Mouse (Mus musculus) brain, embryonic 14.5 days (tissue): Measurements from ENCODE around the gene Denr.

Experiments
- CTCF ChIP-seq: fragments of 200-500 bp; IDR thresholded peaks from 2 replicates; pipeline ENCODE4 v1.5.1; 2012; ENCODE audit warnings: inconsistent platforms, mild to moderate bottlenecking, moderate library complexity, borderline replicate concordance; ENCODE audit not compliant: insufficient read depth, insufficient read length; ENCODE audit errors: extremely low read depth
- POLR2A ChIP-seq: fragments of 200-500 bp; IDR thresholded peaks from 2 replicates; pipeline ENCODE4 v1.6.1; 2012; ENCODE audit warnings: mild to moderate bottlenecking, inconsistent platforms, borderline replicate concordance; ENCODE audit not compliant: poor library complexity, insufficient read depth, insufficient read length, severe bottlenecking; ENCODE audit errors: extremely low read depth

DNA sequence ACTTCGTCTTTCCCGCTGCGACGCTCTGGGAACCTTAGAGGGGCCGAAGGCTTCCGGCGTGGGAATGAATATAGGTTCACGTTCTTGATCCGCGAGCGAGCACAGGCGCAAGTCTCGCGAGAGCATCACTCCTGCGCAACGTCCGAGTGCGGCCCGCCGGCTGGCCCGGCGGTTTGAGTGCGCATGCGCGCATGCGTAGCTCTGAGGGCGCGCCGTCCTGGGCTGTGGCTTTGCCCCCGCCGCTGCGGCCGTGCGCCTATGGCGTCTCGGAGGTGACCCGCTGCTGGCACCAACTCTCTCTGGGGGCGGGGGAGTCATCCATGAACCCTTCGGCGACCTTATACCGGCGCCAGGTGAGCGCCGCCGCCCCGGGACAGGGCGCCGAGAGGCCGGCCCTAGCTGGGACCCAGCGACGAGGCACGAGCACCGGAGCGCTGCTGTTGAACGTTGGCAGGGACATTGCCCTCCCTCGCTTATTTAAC lies 23.6 kb downstream of the Denr start, which contains the start of gene Ccdc62:
- TF ChIP-seq CTCF, result no peak
- TF ChIP-seq POLR2A, result peak; percentile 100
